Mouse (Mus musculus) stomach, embryonic 14.5 days (tissue): ENCODE measurements at regions not wholly inside any gene's neighbourhood (a gene's known extent, or its start where the extent isn't known, plus 50 kb on each side); places are given as distances from the start of the nearest gene placed in this dataset.

Source experiments
- ATAC-seq: fragments of 200-750 bp; cut with Nextera tagmentation; 2 replicates; pipeline ENCODE4 v1.8.0; 2017; ENCODE audit warnings: low read depth, moderate TSS enrichment; ENCODE audit not compliant: insufficient number of reproducible peaks, insufficient read depth, low FRiP score
- H3K27ac ChIP-seq: fragments of 300-500 bp; sonication (generic); 2 replicates; pipeline ENCODE4 v1.5.1; 2014; ENCODE audit warnings: mild to moderate bottlenecking, low read length, moderate library complexity, mixed read lengths
- H3K27me3 ChIP-seq: fragments of 300-500 bp; sonication (generic); 2 replicates; pipeline ENCODE4 v1.6.1; 2014; ENCODE audit warnings: low read length, control low read depth, mixed read lengths; ENCODE audit not compliant: control insufficient read depth, insufficient read depth
- H3K36me3 ChIP-seq: fragments of 300-500 bp; sonication (generic); 2 replicates; pipeline ENCODE4 v1.6.1; 2014; ENCODE audit warnings: mild to moderate bottlenecking, control low read depth, low read length, moderate library complexity, mixed read lengths; ENCODE audit not compliant: control insufficient read depth, insufficient read depth
- H3K4me1 ChIP-seq: fragments of 300-500 bp; sonication (generic); 2 replicates; pipeline ENCODE4 v1.6.1; 2014; ENCODE audit warnings: low read length, control low read depth, mixed read lengths; ENCODE audit not compliant: control insufficient read depth, insufficient read depth
- H3K4me2 ChIP-seq: fragments of 300-500 bp; sonication (generic); replicated peaks from 2 replicates; pipeline ENCODE4 v1.6.1; 2014; ENCODE audit warnings: low read depth, low read length, control low read depth
- H3K4me3 ChIP-seq: fragments of 300-500 bp; sonication (generic); 2 replicates; pipeline ENCODE4 v1.5.1; 2014; ENCODE audit warnings: low read depth, low read length, control low read depth
- H3K9ac ChIP-seq: fragments of 300-500 bp; sonication (generic); replicated peaks from 2 replicates; pipeline ENCODE4 v1.6.1; 2014; ENCODE audit warnings: low read depth, mild to moderate bottlenecking, control low read depth, low read length, moderate library complexity, mixed read lengths
- H3K9me3 ChIP-seq: fragments of 300-500 bp; sonication (generic); 2 replicates; pipeline ENCODE4 v1.6.1; 2016; ENCODE audit warnings: low read depth, low read length, control low read depth; ENCODE audit not compliant: control insufficient read depth
- WGBS: fragments of 180-500 bp; shearing (Covaris S2); extraction: QIAGEN DNeasy Blood & Tissue Kit; methylation state at CpG from one replicate; pipeline ENCODE4 v1.1.7; 2014; 5-methylcytosine and 5-hydroxymethylcytosine counted together

DNA sequence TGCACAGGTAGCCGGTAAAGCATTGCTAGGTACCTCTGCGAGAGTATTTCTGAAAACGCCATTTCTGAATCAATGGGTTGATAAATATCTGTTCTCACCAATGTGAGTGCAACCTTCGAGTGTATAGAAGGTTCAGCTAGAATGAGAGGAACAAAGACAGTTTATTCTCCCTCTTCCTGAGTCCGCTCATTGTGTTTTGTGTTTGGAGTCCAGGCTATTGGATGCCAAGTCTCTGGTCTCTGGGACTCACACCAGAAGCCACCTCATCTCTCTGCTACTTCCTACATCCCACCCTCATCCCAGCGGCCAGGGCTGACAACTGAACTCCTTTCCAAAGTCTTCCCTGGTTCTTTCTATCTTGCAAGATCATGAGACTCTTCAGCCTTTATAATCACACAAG is 62.7 kb downstream of the Lrrc30 start:
- no peak overlapping the region for H3K27ac ChIP-seq
- no peaks in the 10 kb centered on the region for H3K9me3 ChIP-seq
- H3K27me3 ChIP-seq = no peaks in the 10 kb centered on the region
- no peaks in the 10 kb centered on the region for H3K4me1 ChIP-seq
- H3K9ac ChIP-seq = no peak overlapping the region
- WGBS = 81% methylated on average over 6 of the region's 6 CpGs
- H3K4me3 ChIP-seq = no peak overlapping the region
- no peaks in the 10 kb centered on the region for H3K36me3 ChIP-seq
- ATAC-seq = no peak
- H3K4me2 ChIP-seq = no peak overlapping the region

DNA sequence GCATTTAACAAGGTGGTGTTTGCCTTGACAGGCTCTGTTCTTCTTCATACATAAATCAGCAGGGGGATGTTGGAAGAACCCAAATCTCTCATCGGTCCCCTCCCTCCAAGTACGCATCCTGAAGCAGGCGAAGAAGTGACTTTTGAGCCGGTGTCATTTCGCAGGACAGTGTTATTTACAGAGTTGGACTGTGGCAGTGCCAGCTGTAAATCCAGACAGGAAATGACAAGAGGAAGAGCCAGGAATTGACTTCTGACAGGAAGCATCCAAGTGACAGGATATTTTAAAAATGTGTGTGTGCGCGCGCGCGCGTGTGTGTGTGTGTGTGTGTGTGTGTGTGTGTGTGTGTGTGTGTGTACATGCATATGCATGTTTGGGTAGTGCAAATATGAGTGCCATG is 66.3 kb downstream of the Lrrc30 start:
- no peak overlapping the region for H3K4me3 ChIP-seq
- H3K4me2 ChIP-seq = no peak overlapping the region
- H3K36me3 ChIP-seq = no peaks in the 10 kb centered on the region
- H3K4me1 ChIP-seq = no peaks in the 10 kb centered on the region
- no peaks in the 10 kb centered on the region for H3K27me3 ChIP-seq
- H3K9me3 ChIP-seq = no peaks in the 10 kb centered on the region
- no peak for ATAC-seq
- whole genome bisulfite sequencing = 76% methylated on average over 11 of the region's 11 CpGs
- no peak overlapping the region for H3K9ac ChIP-seq
- H3K27ac ChIP-seq = no peak overlapping the region

DNA sequence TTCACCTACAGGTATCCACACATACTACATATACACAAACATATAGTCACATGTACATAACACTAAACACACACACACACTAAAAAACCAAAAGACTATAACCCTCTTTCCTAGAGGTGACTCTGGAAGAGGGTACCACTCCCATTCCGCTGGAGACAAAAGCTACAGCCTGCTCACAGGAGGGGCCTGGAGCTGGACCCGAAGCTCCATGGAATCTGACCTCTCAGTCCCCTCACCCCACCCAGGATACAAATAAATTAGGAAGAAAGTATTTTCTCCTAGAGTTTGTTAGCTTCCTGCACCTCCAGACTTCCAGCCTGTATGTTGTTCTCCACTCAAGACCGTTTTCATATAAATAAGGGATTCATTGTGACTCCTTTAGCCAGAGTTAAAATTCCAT is 66.8 kb downstream of the Lrrc30 start:
- no peaks in the 10 kb centered on the region for H3K36me3 ChIP-seq
- 22% methylated on average over 3 of the region's 3 CpGs for WGBS
- no peak for ATAC-seq
- H3K27ac ChIP-seq = no peak overlapping the region
- no peaks in the 10 kb centered on the region for H3K27me3 ChIP-seq
- H3K9me3 ChIP-seq = no peaks in the 10 kb centered on the region
- H3K4me2 ChIP-seq = no peak overlapping the region
- H3K4me1 ChIP-seq = no peaks in the 10 kb centered on the region
- H3K9ac ChIP-seq = no peak overlapping the region
- H3K4me3 ChIP-seq = no peak overlapping the region

- H3K36me3 ChIP-seq = no peaks in the 10 kb centered on the region
- H3K4me1 ChIP-seq = no peaks in the 10 kb centered on the region
- ATAC-seq = no peak
- WGBS = 47% methylated on average over 3 of the region's 3 CpGs
- H3K9ac ChIP-seq = no peak overlapping the region
- H3K4me3 ChIP-seq = no peak overlapping the region
- no peaks in the 10 kb centered on the region for H3K27me3 ChIP-seq
- no peaks in the 10 kb centered on the region for H3K9me3 ChIP-seq
- no peak overlapping the region for H3K27ac ChIP-seq
- no peak overlapping the region for H3K4me2 ChIP-seq
Observed at GRCm38 (mm10) chr17:67564845-67565244, 67.7 kb downstream of the Lrrc30 start.

DNA sequence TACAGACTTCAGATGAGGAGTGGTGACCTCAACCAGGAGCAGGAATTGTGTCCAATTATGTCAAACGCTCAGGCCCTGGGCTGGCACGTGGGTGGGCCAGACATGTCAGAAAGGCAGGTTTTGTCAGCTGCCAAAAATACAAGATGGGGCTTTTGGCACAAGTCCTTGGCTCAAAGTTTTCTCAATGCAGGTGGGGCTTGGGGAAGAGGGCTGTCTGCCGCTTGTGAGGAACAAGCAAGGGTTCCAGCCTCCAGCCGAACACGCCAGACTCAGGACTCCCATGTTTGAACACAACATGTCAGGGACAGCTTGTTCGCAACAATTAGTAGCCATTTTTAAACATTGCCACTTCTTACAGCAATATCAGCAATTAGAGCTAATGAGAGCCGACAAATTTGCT is 69.5 kb downstream of the Lrrc30 start:
- no peak for ATAC-seq
- Histone ChIP-seq H3K36me3 (no peaks in the 10 kb centered on the region), H3K27ac (no peak overlapping the region), H3K4me1 (no peaks in the 10 kb centered on the region), H3K27me3 (no peaks in the 10 kb centered on the region), H3K4me2 (no peak overlapping the region), H3K9ac (no peak overlapping the region), H3K4me3 (no peak overlapping the region), H3K9me3 (no peaks in the 10 kb centered on the region)
- WGBS = 79% methylated on average over 7 of the region's 7 CpGs

DNA sequence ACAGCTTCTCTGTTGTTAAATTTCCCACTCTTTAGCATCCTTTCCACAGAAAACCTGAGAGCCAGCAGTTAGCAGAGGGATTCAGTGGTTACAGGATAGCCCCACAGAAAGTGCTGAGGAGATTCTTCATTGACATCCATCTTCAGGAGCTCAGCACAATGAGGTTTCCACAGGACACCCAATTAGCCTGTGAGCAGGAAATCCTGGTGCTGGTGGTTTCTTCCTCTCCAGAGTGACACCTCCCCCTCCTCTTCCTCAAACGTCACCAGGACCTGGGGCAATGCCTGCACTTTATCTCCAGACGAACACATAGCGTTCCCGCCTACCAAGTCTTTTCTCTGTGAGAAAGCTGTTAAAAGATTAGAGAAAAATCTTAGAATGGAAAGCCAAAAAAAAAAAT is 70.7 kb downstream of the Lrrc30 start:
- Histone ChIP-seq H3K36me3 (no peaks in the 10 kb centered on the region), H3K27me3 (no peaks in the 10 kb centered on the region), H3K9me3 (no peaks in the 10 kb centered on the region), H3K27ac (no peak overlapping the region), H3K4me1 (no peaks in the 10 kb centered on the region), H3K9ac (no peak overlapping the region), H3K4me2 (no peak overlapping the region), H3K4me3 (no peak overlapping the region)
- no peak for ATAC-seq
- 60% methylated on average over 4 of the region's 4 CpGs for WGBS

- Histone ChIP-seq H3K36me3 (no peaks in the 10 kb centered on the region), H3K4me2 (no peak overlapping the region), H3K9me3 (no peaks in the 10 kb centered on the region), H3K27ac (no peak overlapping the region), H3K27me3 (no peaks in the 10 kb centered on the region), H3K4me1 (no peaks in the 10 kb centered on the region), H3K4me3 (no peak overlapping the region), H3K9ac (no peak overlapping the region)
- ATAC-seq = no peak
- WGBS = 59% methylated on average over 7 of the region's 7 CpGs
Observed at GRCm38 (mm10) chr17:67557351-67557870, 75.1 kb downstream of the Lrrc30 start.

DNA sequence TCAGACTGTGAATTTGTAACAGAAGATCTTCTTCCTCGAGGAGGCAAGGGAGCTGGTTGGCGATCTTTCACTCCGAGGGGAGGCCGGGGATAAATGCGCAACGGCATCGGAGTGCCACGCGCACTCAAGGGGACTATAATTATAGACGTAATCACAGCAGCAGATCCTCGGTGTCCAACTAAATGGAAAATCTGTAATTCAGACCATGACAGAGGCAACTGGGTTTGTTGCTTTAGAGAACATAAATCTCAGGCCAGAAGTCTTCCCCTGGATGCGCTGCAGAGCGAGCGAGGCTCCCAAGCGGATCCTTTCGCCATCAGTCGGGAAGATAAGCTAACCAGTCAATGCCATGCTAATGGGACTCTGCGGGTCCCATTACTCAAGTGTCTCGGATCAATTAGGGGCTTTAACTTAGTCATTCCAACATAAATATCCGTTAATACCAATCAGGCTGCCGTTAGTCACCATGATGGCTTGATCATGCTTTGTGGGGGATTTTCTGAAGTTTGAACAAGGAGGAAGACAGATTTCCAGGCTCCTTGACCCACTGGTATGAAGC is 79.9 kb downstream of the Lrrc30 start:
- no peak overlapping the region for H3K4me3 ChIP-seq
- no peak overlapping the region for H3K4me2 ChIP-seq
- no peaks in the 10 kb centered on the region for H3K27me3 ChIP-seq
- H3K27ac ChIP-seq = no peak overlapping the region
- H3K9me3 ChIP-seq = peaks cover 3% of the 10 kb centered on the region; the same call in 1 of the 2 replicates
- H3K36me3 ChIP-seq = no peaks in the 10 kb centered on the region
- no peak for ATAC-seq
- no peak overlapping the region for H3K9ac ChIP-seq
- no peaks in the 10 kb centered on the region for H3K4me1 ChIP-seq
- 71% methylated on average over 21 of the region's 21 CpGs for WGBS
